Mouse (Mus musculus): ENCODE measurements at regions not wholly inside any gene's neighbourhood (a gene's known extent, or its start where the extent isn't known, plus 50 kb on each side); places are given as distances from the start of the nearest gene placed in this dataset.

DNA sequence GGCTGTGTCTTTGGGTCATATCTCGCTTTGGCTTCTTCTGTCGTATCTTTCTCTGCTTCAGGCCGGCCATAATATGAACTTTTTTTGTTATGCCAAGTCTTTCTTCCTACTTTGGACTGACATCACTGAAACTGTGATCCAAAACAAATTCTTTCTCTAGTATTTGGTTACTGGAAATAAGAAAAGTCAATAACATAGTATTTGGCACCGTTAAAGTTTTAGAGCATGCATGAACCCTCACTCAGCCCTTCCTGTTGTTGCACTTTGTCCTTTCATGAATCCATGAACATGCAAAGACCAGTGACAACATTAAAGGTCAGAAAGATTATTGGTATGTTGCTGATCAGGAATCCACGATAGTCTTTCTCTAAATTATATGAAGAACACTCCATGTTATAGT, 103.1 kb upstream of the Palmd start:
- Histone ChIP-seq H3K27me3 (ENCODE audit: control insufficient read depth in 1 of 2, insufficient read depth in 2 of 2, low read length in 2 of 2) (no peaks in the 10 kb centered on the region; a peak in 1 of 4 replicates), H3K4me3 (ENCODE audit: control insufficient read depth in 1 of 2, insufficient read depth in 1 of 2, low read depth in 2 of 2, low read length in 2 of 2) (no peak overlapping the region), H3K79me2 (ENCODE audit: control insufficient read depth, insufficient read depth, low read length, poor library complexity) (no peaks in the 10 kb centered on the region), H3K36me3 (ENCODE audit: control insufficient read depth in 1 of 2, insufficient read depth in 2 of 2, low read length in 2 of 2) (no peaks in the 10 kb centered on the region), H3K4me1 (ENCODE audit: control insufficient read depth in 1 of 2, insufficient read depth in 2 of 2, low read length in 2 of 2) (no peaks in the 10 kb centered on the region), H3K9ac (ENCODE audit: control insufficient read depth, low read depth, low read length, poor library complexity, severe bottlenecking) (no peak overlapping the region), H3K9me3 (replicated peaks; ENCODE audit: insufficient read depth, low read length) (no peaks in the 10 kb centered on the region), H3K27ac (ENCODE audit: control insufficient read depth, low read depth, low read length) (no peak overlapping the region)
- DNase-seq (ENCODE audit: low read depth, low spot score): no peak
- TF ChIP-seq POLR2AphosphoS2 (IDR thresholded peaks at IDR 0.05; ENCODE audit: low read length) (no peak), RAD21 (IDR thresholded peaks at IDR 0.05; ENCODE audit: low read depth, low read length) (no peak), MAFK (IDR thresholded peaks at IDR 0.05; ENCODE audit: borderline replicate concordance, low read depth, low read length) (no peak), CHD2 (IDR thresholded peaks at IDR 0.05; ENCODE audit: low read length) (no peak), POLR2A (IDR thresholded peaks at IDR 0.05; ENCODE audit: control insufficient read depth in 1 of 2, insufficient read depth in 1 of 2, low read depth in 1 of 2, low read length in 2 of 2, poor library complexity in 1 of 2) (no peak), SIN3A (IDR thresholded peaks at IDR 0.05; ENCODE audit: low read length) (no peak), POLR2AphosphoS5 (IDR thresholded peaks at IDR 0.05; ENCODE audit: borderline replicate concordance, low read depth, low read length) (no peak), TBP (IDR thresholded peaks at IDR 0.05; ENCODE audit: low read depth, low read length) (no peak), GATA1 (IDR thresholded peaks at IDR 0.05; ENCODE audit: low read depth, low read length) (no peak), ELF1 (IDR thresholded peaks at IDR 0.05; ENCODE audit: low read depth, low read length) (no peak), RCOR1 (IDR thresholded peaks at IDR 0.05; ENCODE audit: low read depth, low read length) (no peak), MYC (IDR thresholded peaks at IDR 0.05; ENCODE audit: low read depth, low read length) (no peak)

DNA sequence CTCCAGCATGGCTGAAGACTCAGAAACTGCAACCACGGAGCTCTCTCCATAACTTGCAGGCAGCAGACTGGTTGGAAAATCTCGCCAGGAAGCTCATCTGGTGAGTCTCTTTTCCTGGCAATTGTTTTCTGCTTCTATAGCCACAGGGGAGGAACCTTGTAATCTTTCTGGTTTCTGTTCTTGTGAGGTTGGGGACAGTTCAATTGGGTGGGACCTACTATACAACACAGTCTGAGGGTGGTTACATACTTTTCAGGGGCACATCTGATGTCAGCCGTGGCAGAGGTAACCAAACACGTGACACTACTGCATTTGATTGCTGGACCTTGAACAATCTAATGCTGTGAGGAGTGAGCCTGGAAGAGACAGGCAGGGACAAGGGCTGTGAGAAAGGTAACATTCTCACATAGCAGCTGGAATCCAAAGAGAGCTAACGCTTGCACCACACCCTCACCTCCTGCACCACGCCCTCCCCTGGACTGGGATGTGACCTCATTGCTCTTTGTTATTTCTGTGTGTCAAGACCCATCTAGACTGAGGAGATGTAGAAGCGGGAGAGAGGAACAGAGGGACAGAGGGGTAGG, 98.8 kb upstream of the Palmd start:
- H3K27ac ChIP-seq (ENCODE audit: control insufficient read depth, low read depth, low read length): no peak overlapping the region
- no peaks in the 10 kb centered on the region for H3K9me3 ChIP-seq (replicated peaks; ENCODE audit: insufficient read depth, low read length)
- TF ChIP-seq RAD21 (IDR thresholded peaks at IDR 0.05; ENCODE audit: low read depth, low read length): no peak
- TF ChIP-seq MYC (IDR thresholded peaks at IDR 0.05; ENCODE audit: low read depth, low read length): no peak
- TF ChIP-seq TAL1 (IDR thresholded peaks at IDR 0.05; ENCODE audit: low read length): no peak
- TF ChIP-seq UBTF (IDR thresholded peaks at IDR 0.05; ENCODE audit: borderline replicate concordance, insufficient read depth, low read depth, low read length): no peak
- no peak for TF ChIP-seq E2F4 (IDR thresholded peaks at IDR 0.05; ENCODE audit: borderline replicate concordance, low read depth, low read length)
- no peak for TF ChIP-seq ZKSCAN1 (IDR thresholded peaks at IDR 0.05; ENCODE audit: low read depth, low read length)
- no peak for TF ChIP-seq ZNF384 (IDR thresholded peaks at IDR 0.05; ENCODE audit: low read depth, low read length)
- no peak for TF ChIP-seq MXI1 (IDR thresholded peaks at IDR 0.05; ENCODE audit: low read depth, low read length)
- TF ChIP-seq BHLHE40 (IDR thresholded peaks at IDR 0.05; ENCODE audit: borderline replicate concordance, low read depth, low read length): no peak
- no peak for TF ChIP-seq GATA1 (IDR thresholded peaks at IDR 0.05; ENCODE audit: low read depth, low read length)
- no peaks in the 10 kb centered on the region; a peak in 2 of 4 replicates for H3K27me3 ChIP-seq (ENCODE audit: control insufficient read depth in 1 of 2, insufficient read depth in 2 of 2, low read length in 2 of 2)
- no peak overlapping the region for H3K9ac ChIP-seq (ENCODE audit: control insufficient read depth, low read depth, low read length, poor library complexity, severe bottlenecking)
- H3K4me3 ChIP-seq (ENCODE audit: control insufficient read depth in 1 of 2, insufficient read depth in 1 of 2, low read depth in 2 of 2, low read length in 2 of 2): no peak overlapping the region
- H3K79me2 ChIP-seq (ENCODE audit: control insufficient read depth, insufficient read depth, low read length, poor library complexity): no peaks in the 10 kb centered on the region
- no peaks in the 10 kb centered on the region for H3K4me1 ChIP-seq (ENCODE audit: control insufficient read depth in 1 of 2, insufficient read depth in 2 of 2, low read length in 2 of 2)
- H3K36me3 ChIP-seq (ENCODE audit: control insufficient read depth in 1 of 2, insufficient read depth in 2 of 2, low read length in 2 of 2): no peaks in the 10 kb centered on the region
- no peak for DNase-seq (ENCODE audit: low read depth, low spot score)

All from MEL (cell line).